Mouse (Mus musculus) CH12.LX (cell line): ENCODE measurements around the gene Ptprg.

Source experiments
- CTCF ChIP-seq, 2 experiments: IDR thresholded peaks in 1 of 2; conservative IDR thresholded peaks in 1 of 2; 2 replicates each; pipeline ENCODE4 v1.5.1; 2011 to 2012; ENCODE audit warnings: low read depth in 2 of 2, low read length in 2 of 2, improper control_type of control experiment in 1 of 2, inconsistent platforms in 1 of 2, mild to moderate bottlenecking in 1 of 2, moderate library complexity in 1 of 2
- EP300 ChIP-seq: IDR thresholded peaks from 2 replicates; pipeline ENCODE4 v1.6.1; 2011; ENCODE audit warnings: low read length, improper control_type of control experiment
- JUN ChIP-seq: IDR thresholded peaks from 2 replicates; pipeline ENCODE4 v1.6.1; 2011; ENCODE audit warnings: low read depth, mild to moderate bottlenecking, low read length, improper control_type of control experiment, moderate library complexity; ENCODE audit not compliant: insufficient read depth
- JUND ChIP-seq: conservative IDR thresholded peaks from 2 replicates; pipeline ENCODE4 v1.6.1; 2011; ENCODE audit warnings: low read depth, low read length, improper control_type of control experiment
- MAX ChIP-seq: IDR thresholded peaks from 2 replicates; pipeline ENCODE4 v1.6.1; 2011; ENCODE audit warnings: low read length, improper control_type of control experiment
- MYC ChIP-seq: IDR thresholded peaks from 2 replicates; pipeline ENCODE4 v1.6.1; 2011; ENCODE audit warnings: low read depth, mild to moderate bottlenecking, improper control_type of control experiment, low read length
- POLR2A ChIP-seq: IDR thresholded peaks from 2 replicates; pipeline ENCODE4 v1.6.1; 2011; ENCODE audit warnings: low read depth, mild to moderate bottlenecking, improper control_type of control experiment, low read length
- SIN3A ChIP-seq: IDR thresholded peaks from 2 replicates; pipeline ENCODE4 v1.6.1; 2012; ENCODE audit warnings: low read length, improper control_type of control experiment, inconsistent platforms
- SMC3 ChIP-seq: IDR thresholded peaks from 2 replicates; pipeline ENCODE4 v1.6.1; 2011; ENCODE audit warnings: low read depth, low read length, improper control_type of control experiment
- TBP ChIP-seq: conservative IDR thresholded peaks from 2 replicates; pipeline ENCODE4 v1.6.1; 2011; ENCODE audit warnings: low read depth, low read length, improper control_type of control experiment
- TCF12 ChIP-seq: IDR thresholded peaks from 2 replicates; pipeline ENCODE4 v1.6.1; 2014; ENCODE audit warnings: low read depth, mild to moderate bottlenecking, inconsistent platforms, low read length, improper control_type of control experiment
- ZKSCAN1 ChIP-seq: IDR thresholded peaks from 2 replicates; pipeline ENCODE4 v1.6.1; 2012; ENCODE audit warnings: low read depth, inconsistent platforms, low read length, improper control_type of control experiment, borderline replicate concordance

DNA sequence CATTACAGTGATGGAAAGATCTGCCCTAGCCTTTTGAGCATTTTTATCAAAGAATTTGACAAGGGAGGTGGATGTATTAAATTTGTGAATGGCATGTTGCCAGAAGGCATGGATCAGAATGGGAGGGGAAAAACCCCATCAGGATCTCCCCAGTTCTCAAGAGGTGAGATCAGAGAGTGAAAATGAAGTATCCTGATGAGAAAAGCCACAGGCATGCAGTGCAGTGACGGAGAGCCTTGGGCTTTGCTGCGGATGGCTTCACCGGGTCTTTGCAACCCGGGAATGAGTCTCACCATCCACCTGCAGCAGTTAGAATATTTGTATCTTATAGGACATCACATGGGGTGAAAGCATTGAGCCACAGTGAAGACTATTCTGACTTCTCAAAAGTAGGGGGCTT is 385.6 kb downstream of the Ptprg start:
- TF ChIP-seq CTCF (conservative IDR thresholded peaks at IDR 0.05 in 1 of 2, IDR thresholded peaks at IDR 0.05 in 1 of 2; ENCODE audit: low read depth in 2 of 2, low read length in 2 of 2) (no peak), POLR2A (no peak), SIN3A (no peak), TCF12 (no peak), JUN (no peak), TBP (no peak), MAX (no peak), SMC3 (no peak), EP300 (no peak), MYC (no peak), ZKSCAN1 (no peak), JUND (no peak)
